Mouse (Mus musculus) hindbrain, embryonic 16.5 days (tissue): ENCODE data around the gene Snx11. TPM values are rescaled to one million over a fixed set of nuclear protein-coding genes. Genes with fewer than 3 reads are reported as not detected.

Experiments
- ATAC-seq: fragments of 200-750 bp; cut with Nextera tagmentation; 2 replicates; pipeline ENCODE4 v1.8.0; 2017; ENCODE audit warnings: moderate TSS enrichment, moderate library complexity
- H3K27ac ChIP-seq: fragments of 300-500 bp; sonication (generic); 2 replicates; pipeline ENCODE4 v1.5.1; 2014; ENCODE audit warnings: low read depth, mild to moderate bottlenecking, control low read depth, low read length, moderate library complexity
- H3K27me3 ChIP-seq: fragments of 300-500 bp; sonication (generic); replicated peaks from 2 replicates; pipeline ENCODE4 v1.6.1; 2014; ENCODE audit warnings: low read length; ENCODE audit not compliant: control insufficient read depth, insufficient read depth
- H3K36me3 ChIP-seq: fragments of 300-500 bp; sonication (generic); 2 replicates; pipeline ENCODE4 v1.6.1; 2014; ENCODE audit warnings: mild to moderate bottlenecking, low read length, moderate library complexity, mixed read lengths; ENCODE audit not compliant: control insufficient read depth, insufficient read depth
- H3K4me1 ChIP-seq: fragments of 300-500 bp; sonication (generic); 2 replicates; pipeline ENCODE4 v1.6.1; 2014; ENCODE audit warnings: low read depth, low read length; ENCODE audit not compliant: control insufficient read depth, insufficient read depth
- H3K4me2 ChIP-seq: fragments of 300-500 bp; sonication (generic); 2 replicates; pipeline ENCODE4 v1.6.1; 2014; ENCODE audit warnings: mild to moderate bottlenecking, low read length, control low read depth, moderate library complexity
- H3K4me3 ChIP-seq: fragments of 300-500 bp; sonication (generic); 2 replicates; pipeline ENCODE4 v1.5.1; 2014; ENCODE audit warnings: mild to moderate bottlenecking, low read length, control low read depth, moderate library complexity
- H3K9ac ChIP-seq: fragments of 300-500 bp; sonication (generic); 2 replicates; pipeline ENCODE4 v1.6.1; 2014; ENCODE audit warnings: low read depth, mild to moderate bottlenecking, control low read depth, low read length, moderate library complexity
- H3K9me3 ChIP-seq: fragments of 300-500 bp; sonication (generic); 2 replicates; pipeline ENCODE4 v1.6.1; 2014; ENCODE audit warnings: mild to moderate bottlenecking, low read length, moderate library complexity; ENCODE audit not compliant: control insufficient read depth
- WGBS: fragments of 180-500 bp; shearing (Covaris S2); extraction: QIAGEN DNeasy Blood & Tissue Kit; methylation state at CpG from one replicate; pipeline ENCODE4 v1.1.7; 2014; 5-methylcytosine and 5-hydroxymethylcytosine counted together
- polyA plus RNA-seq: library from polyadenylated mRNA; unstranded; fragments of >200 nt; fragmentation: Nextera tagmentation; extraction: Ambion mirVana; gene quantifications from 2 replicates; pipeline ENCODE4 v1.2.1, GENCODE M21; 2015

The Snx11 gene
- polyA plus RNA-seq, 1 experiment from 2014 or later = 52.2 TPM

DNA sequence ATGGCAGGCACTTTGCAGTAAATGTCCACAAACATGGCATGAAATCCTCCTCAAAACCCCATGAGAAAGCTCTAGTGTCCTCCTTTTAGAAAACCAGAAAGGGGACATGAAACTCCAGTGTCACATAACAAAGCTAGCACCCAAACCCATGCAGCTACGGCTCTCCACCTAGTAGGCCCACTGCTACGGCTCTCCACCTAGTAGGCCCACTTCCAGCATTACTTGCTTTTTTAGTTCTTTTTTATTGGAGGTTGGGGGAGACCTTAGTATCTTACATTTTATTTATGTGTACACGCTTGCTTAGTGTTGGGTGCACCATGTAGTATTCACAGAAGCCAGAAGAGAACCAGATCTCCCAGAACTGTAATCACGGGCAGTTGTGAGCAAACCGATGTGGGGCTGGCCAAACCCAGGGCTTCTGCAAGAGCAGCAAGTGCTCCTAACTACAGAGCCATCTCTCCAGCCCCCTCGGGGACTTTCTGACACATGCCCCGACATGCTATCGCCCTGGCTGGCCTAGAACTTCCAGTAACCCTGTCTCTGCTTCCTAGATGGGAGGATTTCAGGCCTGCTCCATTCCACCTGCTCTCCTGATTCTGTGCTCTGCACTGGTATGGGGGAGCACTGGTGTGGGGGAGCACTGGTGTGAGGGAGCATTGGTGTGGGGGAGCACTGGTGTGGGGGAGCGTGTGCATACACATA is 5.9 kb downstream of the Snx11 start:
- WGBS = 98% methylated on average over 9 of the region's 9 CpGs
- H3K9ac ChIP-seq = no peak overlapping the region
- H3K9me3 ChIP-seq = no peaks in the 10 kb centered on the region
- peaks cover 39% of the 10 kb centered on the region for H3K36me3 ChIP-seq
- no peak overlapping the region for H3K4me2 ChIP-seq
- no peak for ATAC-seq
- H3K27ac ChIP-seq = no peak overlapping the region; the same call in 1 of the 2 replicates
- H3K4me3 ChIP-seq = no peak overlapping the region
- no peaks in the 10 kb centered on the region for H3K27me3 ChIP-seq
- peaks cover 30% of the 10 kb centered on the region for H3K4me1 ChIP-seq

DNA sequence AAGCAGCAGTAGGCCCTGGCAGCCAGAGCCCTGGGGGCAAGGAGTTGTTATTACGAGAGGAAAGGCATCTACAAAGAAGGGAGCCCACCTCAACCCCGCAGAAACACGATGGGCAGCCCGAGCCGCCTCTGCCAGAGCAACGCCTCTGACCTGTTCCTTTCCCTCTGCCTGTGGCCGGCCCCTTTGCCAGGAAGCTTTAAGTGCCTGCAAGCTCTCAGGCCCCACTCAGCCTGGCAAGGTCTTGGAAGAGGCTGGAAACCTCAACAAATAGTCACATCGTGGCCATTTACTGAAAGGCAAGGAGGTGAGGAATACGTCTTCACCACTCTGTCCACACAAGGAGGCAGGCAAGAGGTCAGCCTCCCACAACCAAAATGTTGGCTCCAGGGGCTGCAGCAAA is 9.1 kb downstream of the Snx11 start:
- no peaks in the 10 kb centered on the region for H3K9me3 ChIP-seq
- H3K36me3 ChIP-seq = peaks cover 39% of the 10 kb centered on the region
- H3K4me1 ChIP-seq = peaks cover 33% of the 10 kb centered on the region
- H3K4me2 ChIP-seq = no peak overlapping the region
- H3K27me3 ChIP-seq = no peaks in the 10 kb centered on the region
- WGBS = 62% methylated on average over 9 of the region's 9 CpGs
- peak overlapping the region; percentile 41 for H3K9ac ChIP-seq
- peak overlapping the region; percentile 75 for H3K27ac ChIP-seq
- ATAC-seq = no peak
- H3K4me3 ChIP-seq = no peak overlapping the region

DNA sequence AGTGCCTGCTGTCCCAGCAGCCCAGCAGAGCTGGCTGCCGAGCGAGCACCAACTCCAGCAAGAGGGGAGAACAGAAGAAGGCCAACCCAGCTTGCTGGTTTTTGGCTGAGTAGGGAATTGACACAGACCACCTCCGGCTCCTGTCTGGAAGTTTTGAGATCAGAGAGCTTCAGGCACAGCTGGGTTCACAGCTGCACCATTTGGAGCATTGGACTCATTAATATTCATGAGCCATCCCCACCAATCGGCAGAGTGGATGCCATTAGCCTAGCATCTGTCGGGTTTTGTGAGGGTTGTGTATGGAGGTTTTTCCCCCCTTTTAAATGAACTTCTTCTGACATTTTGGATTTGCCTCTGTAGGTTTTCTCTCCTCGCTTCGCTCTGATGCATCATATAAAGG is 10.3 kb downstream of the Snx11 start:
- 20% methylated on average over 7 of the region's 7 CpGs for WGBS
- peak overlapping the region; percentile 75 for H3K27ac ChIP-seq
- H3K4me1 ChIP-seq = peaks cover 42% of the 10 kb centered on the region
- no peaks in the 10 kb centered on the region for H3K9me3 ChIP-seq
- no peak overlapping the region; the same call in 1 of the 2 replicates for H3K4me2 ChIP-seq
- peak overlapping the region; percentile 8; the same call in 1 of the 2 replicates for H3K9ac ChIP-seq
- peak; percentile 54 for ATAC-seq
- peaks cover 33% of the 10 kb centered on the region for H3K36me3 ChIP-seq
- no peaks in the 10 kb centered on the region for H3K27me3 ChIP-seq
- no peak overlapping the region for H3K4me3 ChIP-seq

DNA sequence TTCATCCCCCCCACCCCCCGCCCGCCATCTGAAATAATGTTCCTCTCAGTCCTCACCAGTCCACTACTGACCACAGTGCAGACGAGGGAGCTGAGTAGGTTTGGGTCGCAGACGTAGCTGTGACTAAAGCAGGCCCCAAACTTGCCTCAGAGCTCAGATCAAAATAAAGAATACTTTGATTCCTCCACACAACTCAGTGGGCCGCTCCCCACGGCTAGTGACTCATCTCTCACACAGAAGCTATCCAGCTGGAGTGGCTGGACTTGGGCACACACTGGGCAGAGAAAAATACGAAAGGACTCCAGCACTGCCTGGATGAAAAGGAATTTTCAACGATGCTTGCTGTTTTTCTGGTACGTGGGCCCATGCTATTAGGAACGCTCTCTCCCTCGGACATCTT is 10.8 kb downstream of the Snx11 start:
- no peak overlapping the region for H3K4me2 ChIP-seq
- H3K27ac ChIP-seq = peak overlapping the region; percentile 75
- no peaks in the 10 kb centered on the region for H3K9me3 ChIP-seq
- no peak overlapping the region for H3K4me3 ChIP-seq
- WGBS = 63% methylated on average over 12 of the region's 12 CpGs
- peaks cover 29% of the 10 kb centered on the region for H3K36me3 ChIP-seq
- ATAC-seq = no peak
- H3K27me3 ChIP-seq = no peaks in the 10 kb centered on the region
- H3K4me1 ChIP-seq = peaks cover 42% of the 10 kb centered on the region
- peak overlapping the region; percentile 8; the same call in 1 of the 2 replicates for H3K9ac ChIP-seq

DNA sequence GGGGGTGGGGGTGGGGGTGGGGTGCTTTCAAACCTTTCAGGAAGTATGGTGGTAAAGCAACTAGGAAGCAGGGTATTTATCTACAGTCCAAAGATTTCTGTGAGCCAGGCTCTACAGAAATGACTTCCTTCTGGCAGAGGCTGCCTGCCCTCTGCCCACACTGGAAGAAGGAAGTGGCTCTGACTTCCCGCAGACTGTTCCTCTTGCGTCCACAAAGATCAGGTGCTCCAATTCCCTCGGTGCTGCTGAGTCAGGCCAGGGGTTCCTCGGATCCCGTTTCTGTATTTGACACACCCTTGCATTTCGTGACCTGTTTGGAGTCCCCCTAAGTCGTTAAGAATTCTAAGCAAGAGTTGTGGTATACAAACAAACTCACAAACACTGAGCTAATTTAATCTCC is 11.7 kb downstream of the Snx11 start:
- ATAC-seq = no peak
- Histone ChIP-seq H3K36me3 (peaks cover 20% of the 10 kb centered on the region), H3K9ac (no peak overlapping the region), H3K27me3 (no peaks in the 10 kb centered on the region), H3K27ac (peak overlapping the region; percentile 58), H3K9me3 (no peaks in the 10 kb centered on the region), H3K4me2 (no peak overlapping the region), H3K4me1 (peaks cover 42% of the 10 kb centered on the region), H3K4me3 (no peak overlapping the region)
- WGBS = 82% methylated on average over 7 of the region's 7 CpGs

DNA sequence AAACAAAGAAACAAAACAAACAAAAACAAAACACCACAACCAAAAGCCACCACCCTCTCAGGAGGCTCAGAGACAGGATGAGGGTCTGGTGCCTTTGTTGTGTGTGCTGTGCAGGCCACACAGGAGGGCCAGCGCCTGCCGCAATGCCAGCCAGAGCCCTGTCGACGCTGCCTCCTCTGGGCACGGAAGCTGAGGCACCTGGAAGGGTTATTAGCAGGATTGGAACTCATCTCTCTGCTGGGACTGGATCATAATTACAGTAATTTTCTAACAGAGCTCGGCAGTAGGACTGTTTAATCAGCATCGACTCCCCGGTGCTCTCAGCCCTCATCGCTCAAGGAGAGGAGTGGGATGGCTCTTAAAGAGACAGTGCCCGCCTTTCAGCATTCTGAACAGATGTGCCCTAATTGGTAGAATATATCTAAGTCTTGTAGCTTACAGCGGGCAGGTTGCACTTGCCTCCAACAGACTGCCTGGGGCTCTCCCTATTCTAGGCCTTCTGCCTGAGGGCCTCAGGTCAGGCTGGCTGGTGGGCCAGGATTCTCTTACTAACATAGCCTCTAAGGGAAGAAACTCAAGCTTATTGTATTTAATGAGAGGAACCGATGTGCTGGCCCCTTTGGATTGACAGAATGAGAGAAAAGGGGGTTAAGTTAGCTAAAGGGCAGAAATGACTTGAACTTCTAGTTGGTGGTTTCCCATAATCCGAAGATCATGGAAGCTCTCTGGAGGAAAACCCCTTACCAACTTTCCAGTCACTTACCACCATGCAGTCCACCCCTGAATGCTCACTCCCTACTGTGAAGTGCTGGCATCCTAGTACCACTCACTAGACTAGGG is 12.6 kb downstream of the Snx11 start:
- Histone ChIP-seq H3K4me3 (no peak overlapping the region), H3K27ac (peak overlapping the region; percentile 65), H3K4me1 (peaks cover 42% of the 10 kb centered on the region), H3K27me3 (no peaks in the 10 kb centered on the region), H3K36me3 (peaks cover 11% of the 10 kb centered on the region), H3K9ac (peak overlapping the region; percentile 24; the same call in 1 of the 2 replicates), H3K9me3 (no peaks in the 10 kb centered on the region), H3K4me2 (peak overlapping the region; percentile 11; the same call in 1 of the 2 replicates)
- WGBS = 12% methylated on average over 13 of the region's 13 CpGs
- peak; percentile 43 for ATAC-seq

DNA sequence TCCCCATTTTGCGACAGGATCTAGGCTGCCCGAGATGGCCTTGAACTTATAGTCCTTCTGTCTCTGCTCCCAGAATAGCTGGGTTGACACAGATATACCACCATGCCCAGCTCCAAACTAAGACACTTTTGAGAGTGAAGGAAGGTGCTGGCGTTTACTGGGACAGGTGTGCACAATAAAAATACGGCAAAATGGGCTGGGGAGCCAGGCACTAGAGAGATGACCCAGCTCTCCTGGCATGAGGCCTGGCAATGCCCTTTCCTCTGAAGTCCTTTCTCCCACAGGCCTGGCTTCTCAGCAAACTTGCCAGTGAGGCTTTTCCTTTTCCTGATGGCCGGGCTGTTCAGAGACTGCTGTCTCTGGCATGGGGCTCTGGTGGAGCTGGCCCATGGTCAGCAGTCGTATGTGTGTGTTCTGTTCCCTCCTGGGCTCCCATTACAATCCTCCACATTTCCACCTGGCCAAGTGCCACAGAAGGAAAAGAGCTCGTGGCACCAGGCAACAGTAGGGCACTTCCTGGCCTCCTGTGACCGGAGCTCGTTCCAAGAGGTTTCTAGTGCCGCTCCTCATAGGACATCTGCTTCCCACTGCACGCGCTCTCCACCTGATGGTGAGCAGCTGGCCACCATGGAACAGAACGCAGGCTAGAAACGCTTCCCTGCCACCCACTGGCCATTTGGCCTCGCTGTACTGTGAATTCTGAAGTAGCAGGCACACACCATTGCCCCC is 14.5 kb downstream of the Snx11 start:
- no peak overlapping the region for H3K4me3 ChIP-seq
- no peak overlapping the region for H3K9ac ChIP-seq
- ATAC-seq = peak; percentile 57
- H3K9me3 ChIP-seq = no peaks in the 10 kb centered on the region
- H3K27me3 ChIP-seq = no peaks in the 10 kb centered on the region
- H3K4me2 ChIP-seq = no peak overlapping the region
- H3K27ac ChIP-seq = peak overlapping the region; percentile 66
- 51% methylated on average over 15 of the region's 15 CpGs for WGBS
- no peaks in the 10 kb centered on the region for H3K36me3 ChIP-seq
- peaks cover 38% of the 10 kb centered on the region for H3K4me1 ChIP-seq

DNA sequence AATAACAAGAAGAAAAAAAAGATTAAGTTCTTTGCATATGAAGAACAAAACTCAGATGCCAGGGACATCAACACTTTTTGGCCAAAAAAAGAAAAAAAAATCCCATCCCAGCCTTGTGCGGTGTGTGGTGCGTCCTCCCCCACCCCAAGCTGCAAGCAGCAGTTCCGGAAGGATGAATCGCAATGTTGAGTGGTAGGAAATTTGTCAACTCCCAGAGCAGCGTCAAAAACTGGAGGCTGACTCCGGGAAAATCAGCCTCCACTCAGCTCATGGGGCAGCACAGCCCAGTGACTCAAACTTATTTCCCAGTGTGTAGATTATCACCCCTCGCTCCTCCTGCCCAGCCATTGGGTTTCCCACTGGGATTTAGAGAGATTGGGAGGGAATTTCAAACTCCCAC is 15.4 kb downstream of the Snx11 start:
- H3K4me2 ChIP-seq = no peak overlapping the region
- H3K4me3 ChIP-seq = no peak overlapping the region
- no peaks in the 10 kb centered on the region for H3K9me3 ChIP-seq
- H3K27ac ChIP-seq = no peak overlapping the region
- ATAC-seq = no peak
- H3K4me1 ChIP-seq = peaks cover 29% of the 10 kb centered on the region
- WGBS = 59% methylated on average over 7 of the region's 7 CpGs
- H3K36me3 ChIP-seq = no peaks in the 10 kb centered on the region
- no peaks in the 10 kb centered on the region for H3K27me3 ChIP-seq
- no peak overlapping the region; the same call in 1 of the 2 replicates for H3K9ac ChIP-seq

DNA sequence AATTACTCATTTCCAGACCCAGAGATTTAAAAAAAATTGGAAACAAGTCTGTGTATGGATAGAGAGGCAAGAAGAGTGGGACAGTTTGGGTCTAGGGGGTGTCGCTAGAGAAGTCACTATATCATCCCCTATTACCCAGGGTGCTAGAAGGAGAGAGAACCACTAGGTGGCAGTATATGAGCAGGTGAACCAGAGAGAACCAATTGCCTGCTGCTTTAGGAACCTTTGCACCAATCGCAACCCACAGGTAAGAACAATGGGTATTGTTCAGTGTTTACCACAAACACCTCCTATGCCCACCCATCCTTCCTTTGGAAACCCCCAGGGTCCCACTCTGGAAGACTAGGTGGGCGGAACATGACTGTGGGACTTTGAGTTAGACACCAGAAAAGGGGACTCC is 17.3 kb downstream of the Snx11 start:
- Histone ChIP-seq H3K4me3 (no peak overlapping the region), H3K9ac (no peak overlapping the region), H3K9me3 (no peaks in the 10 kb centered on the region), H3K4me2 (no peak overlapping the region), H3K36me3 (no peaks in the 10 kb centered on the region), H3K4me1 (peaks cover 22% of the 10 kb centered on the region), H3K27me3 (no peaks in the 10 kb centered on the region), H3K27ac (no peak overlapping the region)
- 38% methylated on average over 3 of the region's 3 CpGs for WGBS
- no peak for ATAC-seq
